Mouse (Mus musculus): ENCODE data around the gene Itga3. TPM values are rescaled to one million over a fixed set of nuclear protein-coding genes. Genes with fewer than 3 reads are reported as not detected.

Itga3 gene
- polyA plus RNA-seq, 1 experiment from 2014 or later, result 10.3 TPM

DNA sequence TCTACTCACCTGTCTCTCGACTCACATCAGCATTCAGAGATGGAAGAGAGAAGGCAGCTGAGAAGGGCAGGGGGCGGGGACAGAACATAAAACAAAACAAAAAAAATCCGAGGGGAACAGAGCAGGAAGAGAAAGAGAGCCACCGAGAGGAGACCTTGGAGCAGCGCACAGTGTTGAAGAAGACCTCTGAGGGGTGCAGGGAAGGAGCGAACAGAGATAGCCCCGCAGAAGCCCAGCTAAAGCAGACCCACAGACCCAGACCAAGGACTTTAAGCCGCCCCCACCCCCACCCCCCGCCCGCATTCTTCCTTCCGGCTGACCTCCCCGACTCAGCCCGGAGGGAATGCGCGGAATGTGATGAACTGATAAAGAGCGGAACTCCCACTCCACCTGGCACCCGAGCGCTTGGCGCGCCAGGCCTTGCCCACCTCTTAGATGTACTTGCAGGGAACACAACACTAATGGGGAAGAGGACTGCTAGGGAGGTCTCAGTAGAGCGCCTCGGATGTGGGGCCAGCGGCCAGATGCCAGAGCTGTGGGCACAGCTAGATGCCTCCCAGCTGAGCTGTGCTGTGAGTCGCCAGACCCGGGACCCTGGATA is 28.8 kb upstream of the Itga3 start:
- no peaks in the 10 kb centered on the region for H3K9me3 ChIP-seq
- H3K4me3 ChIP-seq, result 0 out of 2 replicates have a peak overlapping the region, but pooled peaks have one; percentile 4
- H3K4me1 ChIP-seq (replicated peaks), result peaks cover 17% of the 10 kb centered on the region
- H3K4me2 ChIP-seq, result peak overlapping the region; percentile 40
- H3K27ac ChIP-seq, result no peak overlapping the region
- H3K36me3 ChIP-seq, result no peaks in the 10 kb centered on the region
- no peak overlapping the region for H3K9ac ChIP-seq
- H3K27me3 ChIP-seq, result peaks cover 25% of the 10 kb centered on the region; the same call in 1 of the 2 replicates
- 4% methylated on average over 25 of the region's 25 CpGs for WGBS
- ATAC-seq (ENCODE audit: low FRiP score), result no peak

DNA sequence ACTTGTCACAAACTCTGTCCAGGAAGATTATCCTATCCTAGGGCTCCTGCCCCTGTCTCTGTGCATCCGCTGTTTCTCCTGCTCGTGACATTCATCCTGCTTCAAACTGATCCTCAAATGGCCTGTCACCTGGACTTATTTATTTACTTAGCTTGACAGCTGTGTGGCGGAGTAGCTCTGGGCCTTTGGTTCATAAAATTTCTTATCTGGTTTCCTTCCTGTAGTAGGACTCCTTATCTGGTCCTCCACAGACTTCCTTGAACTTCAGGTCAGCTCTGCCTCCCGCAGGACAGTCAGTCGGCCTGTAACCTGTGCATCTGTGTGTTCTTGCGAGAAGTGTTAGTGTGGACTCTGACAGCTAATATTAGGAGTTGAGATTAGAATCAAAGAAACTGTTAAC is 27.7 kb upstream of the Itga3 start:
- no peak overlapping the region for H3K27ac ChIP-seq
- H3K9me3 ChIP-seq, result no peaks in the 10 kb centered on the region
- H3K4me1 ChIP-seq (replicated peaks), result peaks cover 17% of the 10 kb centered on the region
- H3K4me2 ChIP-seq, result no peak overlapping the region
- H3K27me3 ChIP-seq, result peaks cover 36% of the 10 kb centered on the region; the same call in 1 of the 2 replicates
- H3K36me3 ChIP-seq, result no peaks in the 10 kb centered on the region
- no peak overlapping the region for H3K4me3 ChIP-seq
- no peak for ATAC-seq (ENCODE audit: low FRiP score)
- 75% methylated on average over 6 of the region's 6 CpGs for WGBS
- no peak overlapping the region for H3K9ac ChIP-seq

DNA sequence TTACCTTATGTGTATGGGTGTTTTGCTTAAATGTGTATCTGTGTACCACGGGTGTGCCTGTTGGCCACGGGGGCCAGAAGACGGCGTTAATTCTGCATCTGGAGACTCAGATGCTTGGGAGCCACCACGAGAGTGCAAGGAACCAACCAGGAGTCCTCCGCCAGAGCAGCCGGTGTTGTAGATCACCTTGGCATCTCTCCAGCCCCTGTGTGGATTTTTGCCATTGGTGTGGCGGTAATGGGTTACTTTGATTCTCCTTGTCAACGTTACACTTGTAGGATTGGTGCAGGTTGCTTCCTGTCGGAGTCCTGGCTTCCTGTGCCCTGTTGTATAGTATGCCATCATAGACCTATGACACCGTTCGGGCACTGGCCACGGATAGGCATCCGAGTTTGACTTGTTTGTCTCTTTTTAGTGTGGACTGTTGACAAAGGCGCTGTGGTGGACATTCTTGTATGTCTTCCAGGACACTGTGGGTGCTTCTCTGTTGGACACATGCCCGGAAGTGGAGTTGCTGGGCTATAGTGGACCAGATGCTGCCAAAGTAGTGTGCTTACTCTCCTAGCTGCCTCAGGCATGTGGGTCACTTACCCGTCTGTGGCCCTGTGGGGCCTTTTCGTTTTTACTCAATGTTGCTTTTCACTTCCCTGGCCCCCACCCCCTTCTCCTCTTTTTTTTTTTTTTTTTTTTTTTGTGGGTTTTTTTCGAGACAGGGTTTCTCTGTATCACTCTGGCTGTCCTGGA is 25.7 kb upstream of the Itga3 start:
- Histone ChIP-seq H3K4me1 (replicated peaks) (peaks cover 17% of the 10 kb centered on the region), H3K4me2 (no peak overlapping the region), H3K27ac (no peak overlapping the region), H3K9ac (no peak overlapping the region), H3K36me3 (no peaks in the 10 kb centered on the region), H3K27me3 (peaks cover 32% of the 10 kb centered on the region; the same call in 1 of the 2 replicates), H3K4me3 (no peak overlapping the region), H3K9me3 (no peaks in the 10 kb centered on the region)
- ATAC-seq (ENCODE audit: low FRiP score), result no peak
- WGBS, result 94% methylated on average over 19 of the region's 19 CpGs

DNA sequence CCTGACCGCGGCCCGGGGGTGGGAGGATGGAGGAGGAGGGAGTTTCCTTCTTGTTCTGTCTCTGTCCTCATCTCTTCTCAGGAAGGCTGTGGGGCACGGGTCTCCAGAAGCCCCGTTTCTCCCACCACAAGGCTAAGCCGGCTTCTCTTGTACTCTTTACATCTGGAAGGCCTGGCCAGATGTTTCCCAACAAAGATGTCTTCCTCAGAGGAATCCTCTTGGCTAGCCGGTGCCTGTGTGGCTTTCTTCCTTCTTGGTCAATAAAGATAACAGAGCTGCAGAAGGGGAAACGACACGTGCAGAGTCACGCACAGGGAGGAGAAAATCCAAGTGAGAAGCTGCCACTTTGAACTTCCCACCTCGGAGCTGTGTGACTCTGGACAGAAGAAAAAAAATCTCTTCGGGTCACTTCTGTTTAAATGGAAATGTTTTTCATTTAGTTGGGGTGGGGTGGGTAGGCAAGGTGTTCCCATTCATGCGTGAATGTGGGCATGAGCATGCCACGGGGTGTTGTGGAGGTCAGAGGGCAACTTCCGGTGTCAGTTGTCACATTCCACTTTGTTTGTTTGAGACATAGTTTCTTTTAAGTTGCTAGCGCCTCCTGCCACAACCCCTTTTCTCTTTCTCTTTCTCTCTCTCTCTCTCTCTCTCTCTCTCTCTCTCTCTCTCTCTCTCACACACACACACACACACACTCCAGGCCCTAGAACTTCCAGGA is 24.6 kb upstream of the Itga3 start:
- Histone ChIP-seq H3K4me3 (no peak overlapping the region), H3K4me2 (no peak overlapping the region), H3K27me3 (peaks cover 32% of the 10 kb centered on the region; the same call in 1 of the 2 replicates), H3K27ac (no peak overlapping the region), H3K4me1 (replicated peaks) (peaks cover 23% of the 10 kb centered on the region), H3K9me3 (no peaks in the 10 kb centered on the region), H3K9ac (no peak overlapping the region), H3K36me3 (no peaks in the 10 kb centered on the region)
- 20% methylated on average over 16 of the region's 16 CpGs for WGBS
- no peak for ATAC-seq (ENCODE audit: low FRiP score)

DNA sequence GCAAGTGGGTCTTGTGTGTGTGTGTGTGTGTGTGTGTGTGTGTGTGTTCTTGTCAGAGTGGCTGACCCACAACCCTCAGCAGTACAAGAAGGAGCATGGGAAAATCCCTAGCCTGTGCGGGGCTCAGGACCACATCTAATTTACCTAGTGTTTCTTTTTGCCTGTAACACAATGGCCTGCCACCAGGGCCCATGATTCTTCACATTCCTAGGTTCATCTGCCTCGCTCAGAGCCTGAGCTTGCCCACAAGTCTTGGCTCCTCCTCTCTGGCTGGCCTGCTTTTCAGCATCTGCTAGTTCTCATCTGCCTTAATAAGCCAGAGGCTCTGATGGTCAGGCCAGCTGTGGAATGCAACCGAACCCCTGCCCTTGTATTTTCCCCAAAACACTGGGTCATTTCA is 23.8 kb upstream of the Itga3 start:
- Histone ChIP-seq H3K9me3 (no peaks in the 10 kb centered on the region), H3K9ac (no peak overlapping the region), H3K4me2 (no peak overlapping the region), H3K4me3 (no peak overlapping the region), H3K36me3 (no peaks in the 10 kb centered on the region), H3K4me1 (replicated peaks) (peaks cover 15% of the 10 kb centered on the region), H3K27ac (no peak overlapping the region), H3K27me3 (peaks cover 24% of the 10 kb centered on the region; the same call in 1 of the 2 replicates)
- ATAC-seq (ENCODE audit: low FRiP score), result no peak
- WGBS, result 23% methylated on average over 3 of the region's 3 CpGs

DNA sequence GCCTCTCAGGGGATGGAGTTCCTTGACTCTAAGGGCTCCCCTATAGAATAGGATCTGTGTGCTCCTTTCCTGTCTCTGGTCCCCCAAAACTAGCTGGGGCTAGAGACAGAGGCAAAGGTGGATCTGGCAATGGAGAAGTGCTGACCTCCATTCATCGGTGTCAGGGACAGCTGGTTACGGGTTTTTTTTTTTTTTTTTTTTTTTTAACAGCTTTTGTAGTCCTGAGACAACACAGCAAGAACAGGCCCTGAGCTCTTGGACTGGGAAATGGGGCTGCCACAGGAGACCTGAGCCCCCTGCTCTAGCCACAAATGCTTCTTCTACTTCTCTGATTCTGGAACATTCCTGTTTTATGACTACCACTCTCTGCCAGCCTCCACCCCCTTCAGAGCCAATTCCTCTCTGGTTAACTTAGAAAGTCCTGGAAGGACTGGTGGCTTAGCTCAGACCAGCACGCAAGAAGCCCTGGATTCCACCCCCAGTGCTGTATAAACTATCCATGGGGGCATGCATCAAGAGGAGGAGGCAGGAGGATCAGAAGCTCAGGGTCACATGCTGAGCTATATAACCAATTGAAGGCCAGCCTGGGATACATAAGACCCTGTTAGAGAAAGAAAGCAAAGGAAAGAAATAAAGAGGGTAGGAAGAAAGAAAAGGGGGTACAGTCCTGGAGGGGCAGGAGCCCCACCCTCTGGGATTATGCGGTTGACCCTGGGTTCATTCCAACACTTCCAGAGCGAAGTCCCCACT is 21.9 kb upstream of the Itga3 start:
- Histone ChIP-seq H3K9me3 (no peaks in the 10 kb centered on the region), H3K36me3 (no peaks in the 10 kb centered on the region), H3K27ac (no peak overlapping the region), H3K4me1 (replicated peaks) (peaks cover 11% of the 10 kb centered on the region), H3K27me3 (0 out of 2 replicates have a peak, but pooled peaks cover 14% of the 10 kb centered on the region), H3K9ac (no peak overlapping the region), H3K4me2 (no peak overlapping the region), H3K4me3 (no peak overlapping the region)
- 72% methylated on average over 5 of the region's 5 CpGs for WGBS
- no peak for ATAC-seq (ENCODE audit: low FRiP score)

DNA sequence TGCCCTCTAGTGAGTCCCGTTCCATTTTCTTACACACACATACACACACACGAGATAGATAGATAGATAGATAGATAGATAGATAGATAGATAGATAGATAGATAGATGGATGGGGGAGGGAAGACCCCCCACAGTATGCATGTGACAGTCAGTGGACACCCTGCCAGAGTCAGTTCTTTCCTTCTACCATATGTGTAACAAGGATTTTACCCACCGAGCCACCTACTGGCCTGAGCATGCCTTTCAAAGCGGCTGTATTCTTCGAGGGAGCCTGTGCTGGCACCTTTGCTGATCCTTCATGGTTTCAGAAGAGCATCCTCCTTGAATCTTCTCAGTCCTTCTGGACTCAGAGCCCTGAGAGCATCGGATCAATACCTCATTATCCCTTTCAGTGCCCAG is 21.3 kb upstream of the Itga3 start:
- H3K27me3 ChIP-seq, result 0 out of 2 replicates have a peak, but pooled peaks cover 14% of the 10 kb centered on the region
- no peak overlapping the region for H3K4me3 ChIP-seq
- H3K36me3 ChIP-seq, result no peaks in the 10 kb centered on the region
- 61% methylated on average over 6 of the region's 6 CpGs for WGBS
- no peak overlapping the region for H3K27ac ChIP-seq
- no peak overlapping the region for H3K4me2 ChIP-seq
- H3K9ac ChIP-seq, result no peak overlapping the region
- no peaks in the 10 kb centered on the region for H3K9me3 ChIP-seq
- H3K4me1 ChIP-seq (replicated peaks), result peaks cover 11% of the 10 kb centered on the region
- no peak for ATAC-seq (ENCODE audit: low FRiP score)

DNA sequence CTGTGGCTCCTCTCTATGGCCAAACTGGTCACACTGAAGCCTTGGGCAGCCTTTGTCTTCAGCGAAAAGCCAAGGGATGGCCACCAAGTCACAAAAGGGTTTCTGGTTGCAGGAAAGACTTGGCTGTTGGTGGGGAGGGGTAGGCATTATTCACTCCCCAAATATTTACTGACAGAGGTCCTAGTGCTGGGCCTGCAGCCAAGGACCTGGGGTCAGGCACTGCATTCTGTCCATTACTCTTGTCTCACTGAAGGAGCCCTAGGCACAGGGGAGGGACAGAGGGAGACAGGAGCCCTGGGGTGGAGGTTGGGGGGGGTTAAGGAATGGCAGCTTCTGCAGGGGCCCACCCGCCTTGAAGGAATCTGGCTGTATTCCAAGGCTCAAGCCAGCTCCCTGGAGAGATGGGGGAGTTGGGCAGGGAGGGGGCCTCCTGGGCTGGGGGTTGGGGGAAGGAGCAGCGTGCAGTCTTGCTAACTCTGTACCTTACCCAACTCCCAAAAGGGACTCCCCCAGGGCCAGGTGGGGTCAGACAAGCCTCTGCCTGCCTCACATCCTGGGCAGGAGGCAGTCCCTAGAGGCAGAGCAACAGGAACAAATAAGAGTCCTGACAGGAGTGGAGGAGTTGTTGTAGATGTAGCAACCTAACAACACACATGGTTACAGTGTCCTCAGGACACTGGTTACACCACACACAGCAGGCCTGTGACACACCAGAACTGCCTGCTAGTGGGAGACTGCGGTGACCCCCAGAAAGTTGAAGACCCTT is 20.2 kb upstream of the Itga3 start:
- no peaks in the 10 kb centered on the region for H3K9me3 ChIP-seq
- no peak overlapping the region; the same call in 1 of the 2 replicates for H3K9ac ChIP-seq
- H3K4me2 ChIP-seq, result no peak overlapping the region
- 51% methylated on average over 4 of the region's 4 CpGs for WGBS
- no peak for ATAC-seq (ENCODE audit: low FRiP score)
- H3K27me3 ChIP-seq, result 0 out of 2 replicates have a peak, but pooled peaks cover 12% of the 10 kb centered on the region
- no peaks in the 10 kb centered on the region for H3K36me3 ChIP-seq
- H3K4me3 ChIP-seq, result no peak overlapping the region
- no peak overlapping the region; the same call in 1 of the 2 replicates for H3K27ac ChIP-seq
- H3K4me1 ChIP-seq (replicated peaks), result peaks cover 11% of the 10 kb centered on the region

DNA sequence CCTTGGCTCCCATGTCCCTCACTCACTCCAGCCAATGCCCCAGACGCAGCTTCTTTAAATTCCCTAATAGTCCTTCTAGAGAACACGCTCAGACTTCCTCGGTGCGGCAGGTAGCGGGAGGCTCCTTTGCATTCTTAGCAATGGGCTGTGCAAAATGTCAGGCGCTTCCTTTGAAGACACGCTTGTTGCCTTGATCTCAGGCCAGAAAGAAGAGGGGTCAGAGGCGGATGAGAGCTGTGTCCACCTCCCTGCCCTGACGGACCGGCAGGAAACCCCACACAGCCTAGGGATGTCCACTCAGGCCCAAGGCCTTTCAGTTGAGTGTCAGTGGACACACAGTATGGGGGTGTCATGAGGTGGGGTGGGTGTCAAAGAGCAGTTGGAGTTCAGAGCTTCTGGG is 19.0 kb upstream of the Itga3 start:
- Histone ChIP-seq H3K4me1 (replicated peaks) (peaks cover 11% of the 10 kb centered on the region), H3K4me2 (no peak overlapping the region), H3K9ac (no peak overlapping the region), H3K9me3 (no peaks in the 10 kb centered on the region), H3K27me3 (0 out of 2 replicates have a peak, but pooled peaks cover 11% of the 10 kb centered on the region), H3K27ac (no peak overlapping the region), H3K36me3 (no peaks in the 10 kb centered on the region), H3K4me3 (no peak overlapping the region)
- 82% methylated on average over 10 of the region's 10 CpGs for WGBS
- no peak for ATAC-seq (ENCODE audit: low FRiP score)

DNA sequence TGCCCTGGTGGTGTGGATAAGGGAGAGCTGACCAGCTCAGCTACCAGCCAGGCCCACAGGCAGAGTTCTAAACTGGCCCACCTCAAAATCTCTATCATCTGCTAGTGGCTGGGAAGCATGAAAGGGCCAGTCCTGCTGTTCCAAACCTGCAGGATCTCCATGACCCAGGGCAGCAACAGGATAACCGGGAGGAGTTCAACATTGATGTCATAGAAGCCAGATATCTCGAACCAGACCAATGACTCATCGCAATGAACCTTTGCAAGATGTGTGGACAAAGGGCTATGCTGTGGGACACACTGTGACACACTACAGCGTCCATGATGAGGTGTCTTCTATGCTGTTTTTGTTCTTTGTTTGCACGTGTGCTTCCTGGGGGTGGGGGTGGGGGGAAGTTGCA is 16.5 kb upstream of the Itga3 start:
- no peak overlapping the region for H3K27ac ChIP-seq
- no peaks in the 10 kb centered on the region for H3K36me3 ChIP-seq
- H3K4me1 ChIP-seq (replicated peaks), result peaks cover 11% of the 10 kb centered on the region
- H3K27me3 ChIP-seq, result no peaks in the 10 kb centered on the region
- no peaks in the 10 kb centered on the region for H3K9me3 ChIP-seq
- H3K4me2 ChIP-seq, result no peak overlapping the region
- no peak overlapping the region for H3K9ac ChIP-seq
- H3K4me3 ChIP-seq, result no peak overlapping the region
- no peak for ATAC-seq (ENCODE audit: low FRiP score)
- 90% methylated on average over 5 of the region's 5 CpGs for WGBS
